Mouse (Mus musculus): ENCODE results near the gene Capn2.
A peak's percentile ranks its signal among the peaks of the same experiment; 100 is the strongest.

Capn2 gene

DNA sequence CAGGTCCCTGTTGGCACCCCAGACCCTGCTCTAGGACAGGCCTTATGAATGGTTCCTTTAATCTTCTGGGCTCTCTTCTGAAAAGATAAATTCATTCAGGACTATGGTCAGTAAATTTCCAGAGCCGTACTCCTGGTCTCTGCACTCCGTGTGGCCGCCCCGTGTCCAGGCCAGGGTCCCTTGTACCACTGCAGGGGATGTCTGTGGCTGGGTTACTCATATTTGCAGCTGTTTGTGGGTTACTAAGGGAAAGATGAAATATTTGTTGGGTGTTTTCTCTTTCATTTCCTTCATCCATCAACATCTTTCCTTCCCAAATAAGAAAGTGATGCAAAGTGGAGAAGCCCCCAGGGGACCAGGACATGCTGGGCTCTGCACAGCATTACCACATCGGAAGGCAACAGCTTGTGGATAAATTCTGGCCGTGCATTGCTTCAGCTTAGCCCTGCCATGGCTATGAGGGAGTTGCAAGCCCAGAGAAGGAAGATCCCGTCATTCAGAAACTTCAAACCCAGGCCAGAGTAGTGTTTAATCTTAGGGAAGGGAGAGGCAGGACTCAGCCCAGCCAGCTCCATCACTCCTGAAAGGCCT is 15.5 kb downstream of the Capn2 start:
- no peak for DNase-seq (ENCODE audit: low spot score in 2 of 2)

DNA sequence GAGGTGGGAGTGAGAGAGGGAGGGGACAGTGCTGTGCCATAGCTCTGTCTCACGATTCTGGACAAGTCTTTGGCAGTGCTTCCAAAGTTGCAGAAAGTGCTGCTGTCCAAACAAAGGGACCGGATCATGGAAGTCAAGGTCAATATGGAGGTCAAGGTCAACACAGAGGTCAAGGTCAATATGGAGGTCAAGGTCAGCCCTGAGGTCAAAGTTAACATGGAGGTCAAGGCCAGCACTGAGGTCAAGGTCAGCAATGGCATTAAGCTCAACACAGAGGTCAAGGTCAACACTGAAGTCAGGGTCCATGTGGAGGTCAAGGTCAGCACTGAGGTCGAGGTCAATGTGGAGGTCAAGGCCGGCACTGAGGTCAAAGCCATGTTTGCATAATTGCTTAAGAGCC is 16.6 kb downstream of the Capn2 start:
- DNase-seq (ENCODE audit: low spot score in 2 of 2), result no peak

DNA sequence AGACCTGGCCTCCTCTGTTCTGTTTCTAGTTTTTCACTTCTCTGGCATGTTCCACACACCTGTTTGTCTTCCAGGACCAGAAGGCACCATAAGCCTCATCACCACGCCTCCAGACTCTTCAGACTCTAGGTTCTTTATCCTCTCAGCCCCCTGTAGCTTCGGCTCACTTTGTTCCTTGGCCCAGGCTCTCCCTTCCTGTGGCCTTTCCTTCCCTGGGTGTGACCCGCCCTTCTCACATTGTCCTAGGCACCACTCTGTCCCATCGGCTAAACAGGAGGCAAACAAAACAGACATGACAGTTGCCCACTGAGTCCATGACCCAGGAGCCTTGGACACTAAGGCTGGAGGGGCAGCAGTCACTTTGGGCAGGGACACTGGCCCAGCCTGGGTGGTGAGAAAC is 17.2 kb downstream of the Capn2 start:
- no peak for DNase-seq (ENCODE audit: low spot score in 2 of 2)

DNA sequence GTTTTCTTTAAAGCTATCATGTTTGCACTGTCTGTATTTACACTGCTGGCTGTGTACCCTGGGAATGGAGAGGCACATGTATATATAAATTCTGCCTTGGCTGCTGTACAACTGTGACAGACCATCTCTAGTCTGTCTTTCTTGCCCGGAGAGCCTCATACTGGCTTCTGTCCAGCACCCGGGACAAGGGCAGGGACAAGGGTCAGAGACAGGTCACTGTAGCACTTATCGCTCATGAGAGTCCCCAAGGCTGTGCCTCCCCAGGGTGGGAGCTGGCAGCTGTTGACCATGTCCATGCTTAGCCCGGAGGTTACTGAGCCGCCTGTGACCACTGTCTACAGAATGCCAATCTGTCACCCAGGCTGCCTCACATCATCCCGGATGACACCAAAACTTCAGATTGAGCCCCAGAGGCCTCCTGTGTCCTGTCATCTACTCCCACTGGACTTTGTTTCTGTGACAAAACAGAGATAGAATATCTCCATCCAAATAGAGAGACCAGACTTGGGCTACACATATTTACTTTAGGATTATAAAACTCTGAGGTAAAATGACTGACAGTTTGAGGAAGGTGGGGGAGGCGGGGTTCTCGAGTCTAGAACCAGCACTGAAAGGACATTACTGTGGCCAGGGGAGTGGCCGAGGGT is 17.8 kb downstream of the Capn2 start:
- no peak for DNase-seq (ENCODE audit: low spot score in 2 of 2)

DNA sequence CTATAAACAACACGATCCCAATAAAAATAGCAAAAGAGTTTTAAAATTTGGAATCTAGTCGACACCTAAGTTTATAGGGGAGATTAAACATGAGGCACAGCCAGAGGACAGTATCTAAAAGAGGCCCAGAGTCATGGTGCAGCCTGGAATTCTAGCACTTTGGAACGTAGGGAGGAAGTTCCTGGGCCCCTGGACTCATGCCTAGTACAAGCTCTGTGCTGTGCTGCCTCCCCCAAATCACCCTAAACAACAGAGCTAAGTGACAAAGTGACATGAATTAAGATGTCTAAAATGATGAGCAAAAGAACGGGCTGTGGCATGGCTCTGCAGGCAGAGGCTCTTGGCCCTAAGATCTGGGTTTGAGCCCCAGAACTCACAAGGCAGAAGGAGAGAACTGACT is 19.7 kb downstream of the Capn2 start:
- DNase-seq (ENCODE audit: low spot score in 2 of 2), result no peak

DNA sequence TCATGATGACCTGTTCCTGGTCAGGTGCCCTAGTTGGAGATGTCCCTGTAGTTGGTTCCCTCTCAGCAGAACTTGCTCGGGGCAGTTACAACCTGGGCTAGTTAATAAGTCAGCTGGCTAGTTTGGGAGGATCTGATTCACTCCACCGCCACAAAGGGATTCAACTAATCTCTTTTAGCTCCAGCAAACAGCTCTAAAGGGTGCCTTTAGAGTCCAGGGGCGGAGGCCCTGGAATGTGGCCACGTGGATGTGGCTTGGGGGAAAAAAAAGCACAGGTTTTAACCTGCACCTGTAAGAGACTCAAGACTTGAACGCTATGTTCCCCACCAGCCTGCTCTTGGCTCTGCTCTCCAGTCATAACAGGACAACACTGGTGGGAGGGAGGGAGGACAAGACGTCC is 20.7 kb downstream of the Capn2 start:
- DNase-seq (ENCODE audit: low spot score in 2 of 2), result no peak

DNA sequence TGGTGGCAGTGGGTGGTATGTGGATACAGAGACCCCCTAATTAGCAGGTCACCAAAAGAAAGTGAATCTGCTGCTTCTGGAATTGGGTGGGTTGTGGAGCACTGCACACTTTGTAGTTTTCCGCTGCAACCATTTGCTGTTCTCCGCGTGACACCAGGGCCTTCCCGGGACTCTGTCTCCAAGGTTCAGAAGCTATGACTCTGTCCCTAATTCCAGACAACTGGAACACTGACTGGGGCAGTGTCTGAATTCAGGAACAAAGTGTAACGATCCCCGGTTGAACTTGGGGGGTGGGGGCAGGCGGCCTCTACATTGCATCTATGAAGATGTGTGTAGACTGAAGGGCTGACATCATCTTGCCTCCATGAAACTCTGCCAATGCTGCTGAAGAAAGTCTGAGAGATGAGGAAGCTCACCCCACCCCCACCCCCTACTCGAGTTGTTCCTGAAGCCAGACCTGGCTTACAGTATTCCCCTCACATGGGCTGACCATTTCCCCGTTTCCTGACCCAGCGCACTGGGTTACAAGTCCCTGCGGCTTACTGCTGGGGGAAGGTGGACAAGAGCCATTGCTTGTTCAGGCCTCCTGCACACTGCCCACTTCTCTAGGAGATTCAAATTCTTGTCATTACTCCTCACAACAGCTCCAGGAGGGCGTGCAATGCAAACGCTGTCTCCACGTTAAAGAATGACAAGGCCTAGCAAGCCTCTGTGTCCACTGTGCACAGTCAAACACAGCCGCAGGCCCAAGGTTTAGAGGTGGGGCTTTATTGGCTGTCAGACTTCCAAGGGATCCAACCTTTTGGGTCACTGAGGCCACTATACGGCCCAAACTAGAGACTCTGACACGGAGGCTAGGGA is 22.9 kb downstream of the Capn2 start:
- no peak for DNase-seq (ENCODE audit: low spot score in 2 of 2)

DNA sequence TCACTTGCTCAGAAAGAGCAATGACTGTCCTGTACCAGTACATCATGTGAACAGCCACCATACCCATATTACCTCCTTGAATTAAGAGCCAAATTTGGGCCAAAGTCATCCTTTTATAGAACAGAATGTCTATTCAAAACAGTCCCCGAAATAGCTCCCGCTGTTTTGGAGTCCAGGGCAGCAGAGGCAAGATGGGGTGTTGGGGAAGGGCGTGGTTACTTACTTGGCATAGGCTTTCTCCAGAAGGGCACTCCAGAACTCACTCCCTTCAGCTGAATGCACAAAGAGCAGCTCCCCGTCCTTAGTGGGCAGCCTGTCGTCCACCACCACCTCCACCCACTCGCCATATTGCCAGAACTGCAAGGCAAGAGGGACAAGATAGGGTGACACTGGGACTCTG is 25.6 kb downstream of the Capn2 start:
- no peak for DNase-seq (ENCODE audit: low spot score in 2 of 2)

DNA sequence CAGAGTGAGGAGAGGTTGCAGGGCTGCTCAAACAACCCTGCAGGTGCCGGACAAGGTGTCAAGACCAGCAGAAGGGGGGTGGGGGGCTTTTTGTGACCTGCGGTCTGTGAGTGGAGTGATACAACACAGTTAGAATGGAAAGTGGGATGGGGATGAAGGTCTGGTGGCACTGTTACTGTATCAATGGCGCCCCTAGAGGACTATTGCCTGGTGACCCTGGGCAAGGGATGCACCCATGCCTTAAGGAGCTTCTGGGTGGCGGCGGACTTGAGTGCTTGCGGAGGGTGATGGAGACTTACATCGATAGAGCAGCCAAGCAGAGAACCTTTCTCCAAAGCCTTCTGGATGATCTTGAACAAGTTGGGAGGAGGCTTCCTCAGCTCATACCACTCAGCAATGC is 26.8 kb downstream of the Capn2 start:
- DNase-seq (ENCODE audit: low spot score in 2 of 2), result no peak

DNA sequence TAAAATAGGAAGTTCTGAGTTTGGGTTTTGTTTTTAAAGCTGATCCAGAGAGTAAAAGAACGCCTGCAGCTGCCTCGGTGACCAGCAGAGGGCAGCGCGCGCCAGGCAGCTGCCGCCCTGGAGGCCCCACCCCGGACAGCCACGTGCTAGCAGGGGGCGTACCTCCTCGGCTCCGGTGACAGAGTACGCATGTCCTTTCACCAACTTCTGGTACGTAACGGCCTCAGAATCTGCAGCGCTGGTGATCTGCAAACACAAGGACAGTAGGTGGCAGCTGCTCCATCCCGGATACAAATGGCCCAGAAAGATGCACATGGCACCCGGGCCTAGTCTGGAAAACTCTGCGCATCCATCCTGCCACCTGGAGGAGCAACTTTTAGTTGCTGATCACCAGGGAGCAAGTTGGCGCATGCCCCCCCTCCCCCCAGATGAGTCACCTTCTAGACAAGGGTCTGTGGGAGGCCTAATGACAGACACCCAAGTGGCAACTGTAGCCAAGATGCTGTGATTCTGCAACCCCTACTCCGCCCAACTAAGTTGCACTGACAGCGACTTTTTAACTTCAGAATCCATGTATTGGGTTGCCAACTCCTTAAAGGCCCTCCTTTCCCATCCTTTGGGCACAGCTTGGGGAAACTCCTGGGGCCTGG is 27.5 kb downstream of the Capn2 start:
- peak; percentile 83 to 90 for DNase-seq (ENCODE audit: low spot score in 2 of 2)

DNA sequence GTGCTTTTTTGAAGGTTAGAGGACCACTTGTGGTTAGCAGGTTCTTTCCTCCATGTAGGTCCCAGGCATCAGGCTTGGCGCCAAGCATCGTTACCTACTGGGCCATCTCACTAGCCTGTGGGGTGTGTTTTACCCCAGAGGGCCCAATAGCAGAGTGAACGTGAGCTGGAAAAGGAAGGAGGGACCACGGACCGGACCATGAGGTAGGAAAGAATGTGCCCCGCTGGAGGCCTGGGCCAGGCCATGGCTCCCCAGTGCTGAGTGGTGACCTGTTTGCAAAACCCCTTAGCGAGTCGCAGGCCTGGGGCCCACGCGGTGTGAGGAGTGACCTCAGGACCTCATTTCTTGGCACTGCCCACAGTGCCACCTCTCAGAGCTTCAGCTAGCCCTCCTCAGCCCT is 28.9 kb downstream of the Capn2 start:
- DNase-seq (ENCODE audit: low spot score in 2 of 2), result no peak

DNA sequence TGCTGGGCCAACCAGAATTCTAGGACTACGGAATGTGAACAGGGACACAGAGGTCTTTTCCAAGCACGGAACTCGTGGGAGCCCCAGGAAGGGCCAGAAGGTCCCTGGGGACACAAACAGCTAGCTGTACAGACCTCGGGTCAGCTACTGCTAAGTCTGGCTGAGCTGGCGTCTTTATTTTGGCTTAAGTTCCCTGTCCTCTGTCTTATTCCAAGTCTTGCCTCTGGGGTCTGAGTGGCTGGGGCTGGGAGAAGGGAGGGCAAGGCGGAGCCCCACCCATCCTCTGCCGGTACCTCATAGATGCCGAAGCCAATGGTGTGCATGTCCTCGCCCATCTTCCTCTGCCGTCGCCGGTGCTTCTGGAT is 33.5 kb downstream of the Capn2 start:
- no peak for DNase-seq (ENCODE audit: low spot score in 2 of 2)

DNA sequence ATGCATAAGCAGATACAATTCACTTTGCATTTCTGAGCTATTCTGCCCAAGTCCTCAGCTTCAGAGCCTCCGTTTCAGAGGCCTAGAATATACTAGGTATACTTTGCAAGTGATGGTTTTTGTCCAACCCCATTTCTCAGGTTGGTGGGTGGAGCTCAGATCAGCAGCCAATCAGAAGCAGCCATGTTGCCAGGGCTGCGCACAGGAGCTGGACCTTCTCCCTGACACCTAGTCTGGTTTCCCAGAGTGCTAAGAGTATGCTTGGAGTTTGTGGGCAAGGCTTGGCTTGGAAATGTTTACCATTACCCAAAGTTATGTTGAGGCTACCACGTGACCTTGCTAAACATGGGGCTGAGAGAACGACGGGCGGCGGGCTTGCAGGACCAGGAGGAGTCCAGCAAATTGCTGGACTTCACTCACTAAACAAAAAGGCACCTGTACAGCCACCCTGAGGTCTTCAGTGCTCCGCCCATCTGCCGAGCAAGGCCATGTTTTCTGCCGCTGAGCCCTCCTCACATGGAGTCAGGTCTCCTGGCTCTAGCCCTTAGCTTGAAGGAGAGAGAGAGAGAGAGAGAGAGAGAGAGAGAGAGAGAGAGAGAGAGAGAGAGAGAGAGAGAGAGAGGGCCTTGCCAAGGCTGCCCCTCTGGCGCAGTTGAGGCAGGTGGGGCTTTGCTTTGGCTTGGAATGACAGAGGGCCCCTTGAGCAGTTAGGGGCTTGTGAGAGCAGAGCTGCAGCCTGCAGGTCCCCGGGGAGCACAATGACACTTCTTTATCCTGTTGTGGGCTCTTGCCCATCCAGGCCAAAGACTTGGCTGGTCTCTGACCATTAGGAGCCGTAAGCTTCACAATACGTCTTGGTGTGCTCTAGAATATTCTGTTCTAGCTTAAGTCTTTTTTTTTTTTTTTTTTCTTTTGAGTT is 34.2 kb downstream of the Capn2 start:
- DNase-seq (ENCODE audit: low spot score in 2 of 2), result no peak

DNA sequence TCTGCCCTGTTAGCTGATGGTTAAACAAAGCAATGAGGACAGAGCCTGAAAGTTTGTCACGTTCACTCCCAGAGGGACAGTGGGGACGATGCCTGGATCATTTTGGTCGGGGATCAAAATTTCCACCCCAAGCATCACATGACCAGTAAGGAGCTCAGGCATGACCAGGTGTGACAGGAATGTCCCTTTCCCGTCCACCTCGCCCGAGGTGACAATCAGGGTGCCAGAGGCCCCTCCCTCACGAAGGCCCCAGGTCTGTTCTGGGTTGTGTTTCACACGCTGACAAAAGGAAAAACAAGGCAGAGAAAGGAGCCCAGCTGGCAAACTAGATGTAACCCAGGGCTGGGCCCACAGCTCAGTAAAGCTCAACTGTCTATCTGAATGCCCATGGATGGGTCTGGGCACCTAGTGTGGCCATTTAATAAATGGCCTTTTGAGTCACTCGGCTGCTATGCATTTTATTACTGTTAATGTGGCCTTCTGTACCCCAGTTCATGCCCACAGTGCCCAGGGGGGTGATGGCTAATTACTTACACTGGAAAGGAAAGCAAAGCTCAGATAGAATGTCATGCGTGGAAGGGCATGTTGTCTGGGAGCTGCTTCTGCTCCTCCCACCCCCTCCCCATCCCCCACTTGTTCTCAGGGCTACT is 35.6 kb downstream of the Capn2 start:
- no peak for DNase-seq (ENCODE audit: low spot score in 2 of 2)

DNA sequence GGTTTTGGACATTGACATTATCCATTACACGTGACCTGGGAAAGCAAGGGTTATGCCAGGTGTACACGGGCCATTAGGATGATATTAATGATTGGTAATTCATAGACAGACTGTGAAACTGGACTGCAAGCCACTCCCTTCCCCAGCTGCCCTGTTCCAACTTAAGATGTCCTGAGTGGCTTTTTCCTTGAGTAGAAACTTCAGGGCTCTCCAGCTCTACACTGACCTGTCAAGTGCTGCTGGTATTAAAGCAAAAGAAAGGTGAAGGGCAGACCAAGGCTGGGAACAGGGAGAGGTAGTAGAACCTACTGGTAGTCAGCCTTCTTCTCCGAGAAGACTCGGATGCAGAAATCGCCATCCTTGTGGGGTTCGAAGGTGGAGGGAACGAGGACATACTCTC is 36.3 kb downstream of the Capn2 start:
- no peak for DNase-seq (ENCODE audit: low spot score in 2 of 2)

DNA sequence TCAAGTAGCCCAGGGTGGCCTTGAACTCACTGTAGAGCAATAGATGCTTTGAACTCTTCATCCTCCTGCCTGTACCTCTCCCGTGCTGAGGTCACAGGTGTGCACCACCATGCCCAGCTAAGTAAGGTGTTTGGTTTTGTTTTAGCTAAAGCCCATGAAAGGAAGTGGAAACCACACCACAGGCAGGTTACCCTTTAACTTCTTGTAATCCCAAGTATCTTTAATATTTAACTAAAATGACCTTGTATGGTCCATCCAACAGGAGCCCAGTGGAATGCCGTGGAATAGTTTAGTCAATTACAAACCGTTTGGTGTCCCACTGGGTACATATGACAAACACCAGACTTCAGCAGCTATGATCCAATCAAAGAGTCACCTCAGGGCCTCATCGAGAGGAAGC is 38.5 kb downstream of the Capn2 start:
- no peak for DNase-seq (ENCODE audit: low spot score in 2 of 2)

DNA sequence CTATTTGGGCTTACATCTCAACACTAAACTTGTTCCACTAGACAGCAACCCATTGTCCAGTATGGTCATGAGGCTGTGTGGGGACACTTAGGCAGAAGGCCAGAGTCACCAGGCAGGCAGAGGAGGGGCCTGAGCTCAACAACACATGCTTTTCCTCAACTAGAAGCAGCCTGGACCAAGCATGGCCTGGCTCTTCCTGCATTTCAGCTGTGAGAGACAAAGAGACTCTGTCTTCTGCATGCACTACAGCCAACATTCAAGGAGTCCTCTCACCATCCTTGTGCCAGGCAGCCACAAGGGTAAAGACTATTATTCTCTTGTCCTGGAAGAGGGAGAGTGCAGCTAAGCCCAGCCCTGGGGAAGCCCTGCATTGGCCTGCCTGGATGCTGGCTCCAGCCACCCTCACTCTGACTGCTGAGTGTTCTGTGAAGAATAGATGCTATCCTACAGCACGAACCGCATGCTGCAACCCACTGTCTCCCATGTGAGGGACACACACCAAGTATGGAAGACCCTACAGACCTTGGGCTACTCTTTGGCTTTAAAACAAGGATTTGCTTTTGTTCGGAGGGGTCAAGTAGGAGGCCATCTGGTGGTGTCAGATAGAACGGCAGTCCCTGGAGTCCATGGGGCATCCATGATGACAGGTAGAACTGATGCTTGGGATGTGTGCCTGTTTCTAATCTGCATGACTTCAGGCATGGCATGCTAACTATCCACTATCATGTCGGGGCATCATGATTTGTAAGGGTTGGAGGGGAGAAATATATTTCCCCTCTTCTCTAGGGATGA is 42.2 kb downstream of the Capn2 start:
- no peak for DNase-seq (ENCODE audit: low spot score in 2 of 2)

DNA sequence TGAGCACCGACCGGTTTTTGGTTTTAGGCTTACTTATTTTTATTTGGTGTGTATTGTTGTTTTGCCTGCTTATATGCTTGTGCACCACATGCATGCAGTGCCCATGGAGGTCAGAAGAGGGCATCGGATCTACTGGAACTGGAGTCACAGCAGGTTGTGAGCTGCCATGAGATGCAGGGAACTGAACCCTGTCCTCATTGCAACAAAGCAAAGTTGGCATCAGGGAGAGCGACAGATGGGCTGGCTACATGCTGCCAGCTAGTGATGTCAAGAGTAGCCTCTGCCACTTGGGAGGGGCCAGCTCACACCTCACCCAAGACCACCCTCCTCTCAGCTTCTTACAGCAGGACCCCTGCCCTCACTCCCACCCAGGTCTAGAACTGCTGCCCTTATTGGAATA is 51.4 kb downstream of the Capn2 start:
- no peak for DNase-seq (ENCODE audit: low spot score in 2 of 2)

DNA sequence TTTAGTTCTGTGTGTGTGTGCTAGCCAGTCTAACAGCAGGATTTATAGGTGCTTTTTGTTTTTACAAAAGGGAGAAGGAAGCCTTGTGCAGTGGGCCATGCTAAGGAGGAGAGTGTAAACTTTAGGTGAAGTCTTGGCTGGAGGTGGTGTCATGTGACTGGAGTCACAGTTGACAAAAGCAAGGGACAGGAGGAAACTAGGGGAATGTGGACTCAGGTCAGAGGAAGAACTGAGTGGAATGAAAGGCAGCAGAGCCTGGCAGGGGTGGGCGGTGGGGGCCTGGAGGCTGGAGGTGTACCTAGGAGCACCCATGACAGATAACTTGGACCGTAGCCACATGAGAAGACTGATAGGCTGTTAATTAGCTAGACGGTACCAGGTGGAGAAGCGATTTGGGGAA is 52.1 kb downstream of the Capn2 start:
- DNase-seq (ENCODE audit: low spot score in 2 of 2), result no peak

DNA sequence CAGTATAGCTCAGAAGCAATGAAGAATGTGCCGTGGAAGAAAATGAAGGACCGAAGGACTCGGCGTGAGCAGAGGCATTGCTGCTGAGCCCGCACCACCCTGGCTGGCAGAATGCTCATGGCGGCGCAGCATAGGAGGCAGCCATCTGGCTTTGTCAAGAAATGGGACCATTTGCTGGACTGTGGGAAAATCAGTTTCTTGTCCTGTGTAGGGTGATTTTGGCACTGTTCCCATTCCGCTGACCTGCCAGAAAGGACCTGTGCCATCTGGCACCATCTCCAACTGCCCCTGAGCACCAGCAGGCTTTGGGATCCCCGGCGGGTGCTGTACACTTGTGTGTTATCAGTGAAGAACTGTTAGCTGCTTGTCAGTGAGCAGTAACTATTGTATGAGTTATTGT is 55.6 kb downstream of the Capn2 start:
- DNase-seq (ENCODE audit: low spot score in 2 of 2), result no peak
